Mouse (Mus musculus): ENCODE measurements at regions not wholly inside any gene's neighbourhood (a gene's known extent, or its start where the extent isn't known, plus 50 kb on each side); places are given as distances from the start of the nearest gene placed in this dataset.

DNA sequence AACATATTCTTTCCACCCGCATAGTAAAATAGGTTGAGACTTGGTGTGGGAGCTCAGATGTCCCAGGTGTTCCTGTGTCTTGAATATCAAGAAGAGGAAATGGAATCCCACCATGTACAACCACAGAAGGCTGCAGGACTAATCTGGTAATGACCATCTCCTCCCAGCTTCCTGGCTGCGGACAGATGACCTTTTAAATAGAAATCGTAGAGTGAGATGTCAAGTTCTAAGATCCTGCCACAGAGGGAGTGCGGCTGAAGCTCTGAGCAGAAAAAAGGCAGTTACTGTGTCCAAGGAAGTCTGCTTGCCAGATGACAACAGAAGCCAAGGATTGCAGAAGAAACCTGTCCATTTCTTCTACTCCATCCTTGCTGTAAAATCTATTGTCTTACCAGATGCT is 629.0 kb upstream of the Tmem132c start:
- no peaks in the 10 kb centered on the region for H3K36me3 ChIP-seq (ENCODE audit: control insufficient read depth, insufficient read depth, low read length)
- 80% methylated on average over 4 of the region's 4 CpGs for WGBS
- no peak overlapping the region for H3K4me3 ChIP-seq (ENCODE audit: low read depth, low read length)
- H3K4me2 ChIP-seq = no peak overlapping the region
- DNase-seq (ENCODE audit: low spot score) (no peak), ATAC-seq (replicated peaks; ENCODE audit: low FRiP score) (no peak)
- H3K9ac ChIP-seq (ENCODE audit: low read depth, low read length) = no peak overlapping the region
- H3K27ac ChIP-seq (ENCODE audit: low read depth, low read length) = no peak overlapping the region
- H3K9me3 ChIP-seq (ENCODE audit: control insufficient read depth, low read length) = peaks cover 2% of the 10 kb centered on the region; the same call in 1 of the 2 replicates
- no peaks in the 10 kb centered on the region for H3K4me1 ChIP-seq (replicated peaks; ENCODE audit: control insufficient read depth, insufficient read depth, low read length)
- no peaks in the 10 kb centered on the region for H3K27me3 ChIP-seq (replicated peaks; ENCODE audit: control insufficient read depth, insufficient read depth, low read length)

DNA sequence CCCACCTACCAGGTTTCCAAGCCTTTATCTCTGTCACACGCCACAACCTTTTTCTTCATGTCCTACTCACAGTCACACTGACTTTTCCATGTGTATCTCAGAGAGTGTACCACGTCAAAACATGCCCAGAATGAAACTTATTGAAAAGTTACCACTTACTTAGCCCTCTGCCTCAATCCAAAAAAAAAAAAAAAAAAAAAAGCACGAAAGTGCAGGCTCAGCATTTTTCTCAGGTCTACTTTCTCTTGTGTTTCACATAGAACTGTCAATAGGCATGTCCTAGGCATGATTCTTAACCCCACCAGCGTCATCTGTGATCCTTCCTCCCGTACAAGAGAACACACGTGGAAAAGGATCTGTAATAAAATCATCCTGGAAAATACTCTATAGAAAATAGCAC is 619.1 kb upstream of the Tmem132c start:
- 71% methylated on average over 6 of the region's 6 CpGs for WGBS
- H3K27ac ChIP-seq (ENCODE audit: low read depth, low read length) = no peak overlapping the region
- no peak overlapping the region for H3K4me2 ChIP-seq
- no peaks in the 10 kb centered on the region for H3K4me1 ChIP-seq (replicated peaks; ENCODE audit: control insufficient read depth, insufficient read depth, low read length)
- no peak overlapping the region for H3K4me3 ChIP-seq (ENCODE audit: low read depth, low read length)
- H3K9ac ChIP-seq (ENCODE audit: low read depth, low read length) = no peak overlapping the region
- ATAC-seq (replicated peaks; ENCODE audit: low FRiP score) (no peak), DNase-seq (ENCODE audit: low spot score) (no peak)
- 0 out of 2 replicates have a peak, but pooled peaks cover 3% of the 10 kb centered on the region for H3K9me3 ChIP-seq (ENCODE audit: control insufficient read depth, low read length)
- no peaks in the 10 kb centered on the region for H3K27me3 ChIP-seq (replicated peaks; ENCODE audit: control insufficient read depth, insufficient read depth, low read length)
- no peaks in the 10 kb centered on the region for H3K36me3 ChIP-seq (ENCODE audit: control insufficient read depth, insufficient read depth, low read length)

DNA sequence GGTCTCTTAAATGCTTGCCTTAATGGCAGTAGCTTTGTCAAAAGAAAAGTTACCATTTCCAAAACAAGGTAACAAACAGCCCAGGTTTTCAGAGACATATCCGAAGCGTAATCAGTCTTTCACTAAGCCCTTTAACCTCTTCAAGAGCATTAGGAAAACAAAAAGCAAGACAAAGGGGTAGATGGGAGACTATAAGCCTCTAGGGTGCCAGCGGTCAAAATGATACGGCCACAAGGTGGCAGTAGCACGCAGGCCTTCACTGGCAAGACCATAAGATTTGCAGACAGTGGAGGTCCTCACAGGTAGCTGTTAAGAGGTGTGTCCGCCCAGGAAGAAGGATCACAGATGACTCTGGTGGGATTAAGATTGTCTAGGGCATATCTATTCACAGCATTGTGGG is 618.4 kb upstream of the Tmem132c start:
- WGBS = 19% methylated on average over 6 of the region's 6 CpGs
- no peak for DNase-seq (ENCODE audit: low spot score)
- no peak for ATAC-seq (replicated peaks; ENCODE audit: low FRiP score)
- no peak overlapping the region for H3K27ac ChIP-seq (ENCODE audit: low read depth, low read length)
- no peaks in the 10 kb centered on the region for H3K4me1 ChIP-seq (replicated peaks; ENCODE audit: control insufficient read depth, insufficient read depth, low read length)
- H3K4me2 ChIP-seq = no peak overlapping the region
- no peak overlapping the region for H3K9ac ChIP-seq (ENCODE audit: low read depth, low read length)
- H3K36me3 ChIP-seq (ENCODE audit: control insufficient read depth, insufficient read depth, low read length) = no peaks in the 10 kb centered on the region
- H3K27me3 ChIP-seq (replicated peaks; ENCODE audit: control insufficient read depth, insufficient read depth, low read length) = no peaks in the 10 kb centered on the region
- H3K9me3 ChIP-seq (ENCODE audit: control insufficient read depth, low read length) = 0 out of 2 replicates have a peak, but pooled peaks cover 3% of the 10 kb centered on the region
- H3K4me3 ChIP-seq (ENCODE audit: low read depth, low read length) = no peak overlapping the region

DNA sequence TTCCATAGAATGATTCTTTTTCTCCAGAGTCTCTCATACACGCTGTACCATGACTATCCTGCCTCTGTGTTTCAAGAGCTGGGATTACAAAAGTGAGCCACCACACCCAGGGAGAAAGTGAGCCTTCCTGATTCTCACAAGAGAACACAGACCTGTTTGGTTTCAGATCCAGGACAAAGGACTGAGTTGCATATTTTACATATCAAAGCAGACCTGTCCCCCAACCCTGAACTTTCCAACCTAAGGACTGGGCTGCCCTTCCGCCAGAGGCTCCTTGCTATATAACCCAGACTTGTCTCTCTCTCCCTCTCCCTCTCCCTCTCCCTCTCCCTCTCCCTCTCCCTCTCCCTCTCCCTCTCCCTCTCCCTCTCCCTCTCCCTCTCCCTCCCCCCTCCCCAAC is 611.8 kb upstream of the Tmem132c start:
- no peak for DNase-seq (ENCODE audit: low spot score)
- no peaks in the 10 kb centered on the region for H3K27me3 ChIP-seq (replicated peaks; ENCODE audit: control insufficient read depth, insufficient read depth, low read length)
- H3K27ac ChIP-seq (ENCODE audit: low read depth, low read length) = no peak overlapping the region
- 29% methylated on average over 2 of the region's 2 CpGs for WGBS
- ATAC-seq (replicated peaks; ENCODE audit: low FRiP score) = no peak
- H3K9ac ChIP-seq (ENCODE audit: low read depth, low read length) = no peak overlapping the region
- H3K9me3 ChIP-seq (ENCODE audit: control insufficient read depth, low read length) = no peaks in the 10 kb centered on the region
- no peak overlapping the region for H3K4me2 ChIP-seq
- H3K4me3 ChIP-seq (ENCODE audit: low read depth, low read length) = no peak overlapping the region
- H3K4me1 ChIP-seq (replicated peaks; ENCODE audit: control insufficient read depth, insufficient read depth, low read length) = no peaks in the 10 kb centered on the region
- H3K36me3 ChIP-seq (ENCODE audit: control insufficient read depth, insufficient read depth, low read length) = no peaks in the 10 kb centered on the region

DNA sequence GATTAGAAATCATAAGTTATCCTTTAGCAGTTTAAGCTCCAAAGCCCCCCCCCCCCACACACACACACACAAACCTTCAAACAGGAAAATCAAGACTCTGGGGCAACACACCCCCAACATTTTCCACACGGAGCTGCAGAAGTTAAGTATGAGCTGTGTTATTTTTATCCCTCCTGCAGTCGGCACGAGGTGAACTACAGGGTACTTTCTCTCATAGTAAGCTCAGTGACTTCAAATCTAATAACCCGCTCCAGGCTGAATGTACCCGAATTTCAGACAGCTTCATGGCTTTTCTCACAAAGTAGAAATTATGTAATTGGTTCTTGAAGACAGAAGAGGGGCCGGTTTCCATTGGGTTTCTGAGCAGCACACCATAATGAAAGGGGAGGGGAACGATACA is 591.2 kb upstream of the Tmem132c start:
- ATAC-seq (replicated peaks; ENCODE audit: low FRiP score) (no peak), DNase-seq (ENCODE audit: low spot score) (no peak)
- H3K4me2 ChIP-seq = no peak overlapping the region
- H3K4me3 ChIP-seq (ENCODE audit: low read depth, low read length) = no peak overlapping the region
- H3K27ac ChIP-seq (ENCODE audit: low read depth, low read length) = no peak overlapping the region
- no peaks in the 10 kb centered on the region for H3K4me1 ChIP-seq (replicated peaks; ENCODE audit: control insufficient read depth, insufficient read depth, low read length)
- WGBS = 74% methylated on average over 7 of the region's 7 CpGs
- H3K36me3 ChIP-seq (ENCODE audit: control insufficient read depth, insufficient read depth, low read length) = no peaks in the 10 kb centered on the region
- H3K9ac ChIP-seq (ENCODE audit: low read depth, low read length) = no peak overlapping the region
- no peaks in the 10 kb centered on the region for H3K27me3 ChIP-seq (replicated peaks; ENCODE audit: control insufficient read depth, insufficient read depth, low read length)
- H3K9me3 ChIP-seq (ENCODE audit: control insufficient read depth, low read length) = no peaks in the 10 kb centered on the region

DNA sequence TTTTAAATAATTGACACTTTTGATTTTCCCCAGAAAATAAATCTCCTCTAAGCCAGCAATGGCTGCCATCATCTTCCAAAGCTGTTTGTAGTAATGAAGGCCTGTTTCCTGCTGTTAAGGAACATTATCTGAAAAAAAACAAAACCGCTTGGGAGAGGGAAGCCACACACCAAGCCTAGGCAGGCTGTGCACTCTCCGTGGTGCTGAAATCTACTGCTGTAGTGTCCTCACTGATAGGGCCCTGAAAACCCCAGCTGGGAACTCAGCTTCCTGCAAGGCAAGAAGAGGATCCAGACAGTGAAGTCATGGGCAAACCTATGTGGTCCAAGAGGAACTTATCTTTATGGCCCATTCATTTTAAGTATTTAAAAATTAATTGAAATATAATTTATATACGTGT is 590.2 kb upstream of the Tmem132c start:
- Histone ChIP-seq H3K4me2 (no peak overlapping the region), H3K4me3 (ENCODE audit: low read depth, low read length) (no peak overlapping the region), H3K9me3 (ENCODE audit: control insufficient read depth, low read length) (no peaks in the 10 kb centered on the region), H3K27ac (ENCODE audit: low read depth, low read length) (no peak overlapping the region), H3K4me1 (replicated peaks; ENCODE audit: control insufficient read depth, insufficient read depth, low read length) (no peaks in the 10 kb centered on the region), H3K27me3 (replicated peaks; ENCODE audit: control insufficient read depth, insufficient read depth, low read length) (no peaks in the 10 kb centered on the region), H3K36me3 (ENCODE audit: control insufficient read depth, insufficient read depth, low read length) (no peaks in the 10 kb centered on the region), H3K9ac (ENCODE audit: low read depth, low read length) (no peak overlapping the region)
- peak; percentile 34 for DNase-seq (ENCODE audit: low spot score)
- ATAC-seq (replicated peaks; ENCODE audit: low FRiP score) = peak; percentile 49; the same call in 1 of the 2 replicates
- 19% methylated on average over 3 of the region's 3 CpGs for WGBS

DNA sequence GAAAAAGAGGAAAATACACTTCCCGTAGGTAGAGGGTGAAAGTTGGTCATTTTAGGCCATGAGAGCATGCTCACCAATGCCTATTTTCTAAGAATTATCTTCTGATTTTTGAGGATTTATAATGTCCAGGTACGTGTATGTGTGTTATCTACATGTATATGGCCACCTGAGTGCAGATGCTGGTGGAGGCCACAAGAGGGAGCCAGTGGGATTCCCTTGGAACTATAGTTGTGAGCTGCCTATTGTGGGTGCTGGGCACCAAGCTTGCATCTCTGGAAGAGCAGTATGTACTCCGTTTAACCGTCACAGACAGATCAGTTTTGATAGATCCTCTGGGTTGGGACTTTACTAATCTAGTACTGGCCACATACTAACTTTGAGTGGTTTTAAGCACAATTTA is 579.0 kb upstream of the Tmem132c start:
- no peaks in the 10 kb centered on the region for H3K27me3 ChIP-seq (replicated peaks; ENCODE audit: control insufficient read depth, insufficient read depth, low read length)
- peaks cover 4% of the 10 kb centered on the region for H3K9me3 ChIP-seq (ENCODE audit: control insufficient read depth, low read length)
- no peaks in the 10 kb centered on the region for H3K4me1 ChIP-seq (replicated peaks; ENCODE audit: control insufficient read depth, insufficient read depth, low read length)
- ATAC-seq (replicated peaks; ENCODE audit: low FRiP score) = no peak
- no peaks in the 10 kb centered on the region for H3K36me3 ChIP-seq (ENCODE audit: control insufficient read depth, insufficient read depth, low read length)
- H3K27ac ChIP-seq (ENCODE audit: low read depth, low read length) = no peak overlapping the region
- H3K4me3 ChIP-seq (ENCODE audit: low read depth, low read length) = no peak overlapping the region
- 74% methylated on average over 4 of the region's 4 CpGs for WGBS
- H3K9ac ChIP-seq (ENCODE audit: low read depth, low read length) = no peak overlapping the region
- no peak for DNase-seq (ENCODE audit: low spot score)
- H3K4me2 ChIP-seq = no peak overlapping the region

DNA sequence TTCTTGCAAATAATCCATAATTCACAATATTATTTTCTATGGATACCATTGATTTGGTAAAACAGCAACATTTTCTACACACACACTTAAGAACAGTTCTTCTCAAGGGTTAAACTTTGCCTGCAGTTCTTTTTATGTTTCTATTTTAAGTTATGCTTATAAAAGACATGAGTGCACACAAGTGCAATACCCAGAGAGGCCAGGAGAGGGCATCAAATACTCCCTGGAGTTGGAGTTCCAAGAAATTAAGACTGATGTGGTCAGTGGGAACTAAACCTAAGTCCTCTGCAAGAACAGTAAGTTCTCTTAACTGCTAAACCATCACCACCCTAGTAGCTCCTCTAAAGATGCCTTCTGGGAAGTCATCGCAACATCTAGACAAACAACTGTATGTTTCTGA is 570.5 kb upstream of the Tmem132c start:
- Histone ChIP-seq H3K4me3 (ENCODE audit: low read depth, low read length) (no peak overlapping the region), H3K36me3 (ENCODE audit: control insufficient read depth, insufficient read depth, low read length) (no peaks in the 10 kb centered on the region), H3K4me1 (replicated peaks; ENCODE audit: control insufficient read depth, insufficient read depth, low read length) (no peaks in the 10 kb centered on the region), H3K4me2 (no peak overlapping the region), H3K27me3 (replicated peaks; ENCODE audit: control insufficient read depth, insufficient read depth, low read length) (no peaks in the 10 kb centered on the region), H3K9ac (ENCODE audit: low read depth, low read length) (no peak overlapping the region), H3K9me3 (ENCODE audit: control insufficient read depth, low read length) (0 out of 2 replicates have a peak, but pooled peaks cover 2% of the 10 kb centered on the region), H3K27ac (ENCODE audit: low read depth, low read length) (no peak overlapping the region)
- ATAC-seq (replicated peaks; ENCODE audit: low FRiP score) (no peak), DNase-seq (ENCODE audit: low spot score) (no peak)
- WGBS = 71% methylated on average over 1 of the region's 1 CpGs

DNA sequence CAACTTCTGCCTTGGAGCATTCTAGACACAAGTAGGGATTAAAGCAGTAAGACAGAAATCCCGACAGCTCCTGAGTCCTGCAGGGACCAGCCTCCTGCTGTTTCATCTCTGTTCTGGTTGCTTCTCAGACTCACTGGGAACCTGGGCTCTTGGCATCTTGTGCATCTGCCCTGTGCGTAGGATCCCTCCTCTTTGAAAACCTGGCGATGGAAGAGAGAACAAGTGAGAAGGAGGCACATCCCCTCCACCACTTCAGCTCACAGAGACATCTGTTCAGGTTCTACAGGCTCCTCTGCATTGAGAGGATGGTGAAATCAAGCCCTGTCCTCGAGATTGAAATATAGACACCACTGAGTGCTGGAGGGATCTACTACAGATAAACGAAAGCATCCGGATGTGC is 561.3 kb upstream of the Tmem132c start:
- ATAC-seq (replicated peaks; ENCODE audit: low FRiP score) (no peak), DNase-seq (ENCODE audit: low spot score) (no peak)
- Histone ChIP-seq H3K4me2 (no peak overlapping the region), H3K9ac (ENCODE audit: low read depth, low read length) (no peak overlapping the region), H3K27ac (ENCODE audit: low read depth, low read length) (no peak overlapping the region), H3K4me1 (replicated peaks; ENCODE audit: control insufficient read depth, insufficient read depth, low read length) (no peaks in the 10 kb centered on the region), H3K36me3 (ENCODE audit: control insufficient read depth, insufficient read depth, low read length) (no peaks in the 10 kb centered on the region), H3K9me3 (ENCODE audit: control insufficient read depth, low read length) (no peaks in the 10 kb centered on the region), H3K4me3 (ENCODE audit: low read depth, low read length) (no peak overlapping the region), H3K27me3 (replicated peaks; ENCODE audit: control insufficient read depth, insufficient read depth, low read length) (no peaks in the 10 kb centered on the region)
- 64% methylated on average over 6 of the region's 6 CpGs for WGBS
